Comparison of ENCODE assay signal across 8 mouse cellular contexts in the genomic region with DNA sequence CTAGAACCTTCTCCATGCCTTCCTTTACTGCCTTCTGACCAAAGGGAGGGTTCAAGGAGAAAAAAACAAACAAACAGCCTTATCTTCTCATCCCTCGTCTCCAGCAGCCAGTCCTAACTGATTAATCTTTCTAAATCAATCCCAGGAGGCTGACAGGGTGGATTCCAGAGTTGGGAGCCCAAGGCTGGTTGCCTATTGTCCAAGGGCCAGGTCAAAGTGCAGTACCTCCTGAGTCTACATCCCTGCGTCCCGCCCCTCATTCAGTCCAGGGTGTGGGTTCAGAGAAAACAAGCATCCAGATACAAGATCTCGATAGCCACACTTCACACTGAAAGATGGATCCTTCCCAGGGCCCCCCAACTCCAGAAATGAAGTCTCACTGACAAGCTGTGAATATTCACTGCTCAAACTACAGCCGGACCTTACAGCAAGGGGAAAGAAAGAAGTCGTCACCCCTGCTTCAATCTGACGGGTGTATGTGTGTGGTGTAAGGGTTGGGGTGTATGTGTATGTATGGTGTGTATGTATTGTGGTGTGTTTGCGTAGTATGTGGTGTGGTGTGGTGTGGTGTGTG. TPM values are rescaled to one million over a fixed set of nuclear protein-coding genes. Genes with fewer than 3 reads are reported as not detected.
A peak's percentile ranks its signal among the peaks of the same experiment; 100 is the strongest.
DNase-seq lines count a peak whose midpoint lies in the region; ATAC-seq and TF ChIP-seq lines count a peak whose summit lies in the region.
"Had no signal": no experiment of that assay in that cellular context is flagged by ENCODE, and none has a peak within 500 bp of the region (broad histone marks: within the 10 kb centered on the region; RNA-seq: fewer than 3 reads in every experiment).

No protein-coding gene starts in this region.

- peak overlapping the region; percentile 21; the same call in 1 of the 2 replicates for H3K4me3 ChIP-seq in E14TG2a.4 (replicated peaks; ENCODE audit: low read length)
- peak overlapping the region; percentile 98 for H3K4me3 ChIP-seq in embryonic facial prominence, embryonic 10.5 days
- peak overlapping the region; percentile 94; the same call in 1 of the 2 replicates for H3K4me3 ChIP-seq in intestine, embryonic 15.5 days (replicated peaks)
- H3K4me3 ChIP-seq in midbrain, embryonic 12.5 days: peak overlapping the region; percentile 90

- H3K9me3 ChIP-seq in E14TG2a.4 (ENCODE audit: low read length): peaks cover 17% of the 10 kb centered on the region
- no peaks in the 10 kb centered on the region; the same call in 1 of the 2 replicates for H3K9me3 ChIP-seq in embryonic facial prominence, embryonic 10.5 days
- no peaks in the 10 kb centered on the region for H3K9me3 ChIP-seq in intestine, embryonic 15.5 days
- H3K9me3 ChIP-seq in midbrain, embryonic 12.5 days: no peaks in the 10 kb centered on the region

- H3K27ac ChIP-seq in embryonic facial prominence, embryonic 10.5 days (replicated peaks): peak overlapping the region; percentile 100
- H3K27ac ChIP-seq in intestine, embryonic 15.5 days: no peak overlapping the region
- peak overlapping the region; percentile 100 for H3K27ac ChIP-seq in midbrain, embryonic 12.5 days (replicated peaks)
- H3K27ac ChIP-seq: liver, embryonic 14.5 days had no signal

- peak overlapping the region; percentile 100; the same call in 1 of the 2 replicates for H3K9ac ChIP-seq in intestine, embryonic 15.5 days
- peak overlapping the region; percentile 100 for H3K9ac ChIP-seq in midbrain, embryonic 12.5 days (replicated peaks)
- H3K9ac ChIP-seq: liver, embryonic 14.5 days had no signal

- H3K4me2 ChIP-seq in intestine, embryonic 15.5 days (replicated peaks): peak overlapping the region; percentile 89
- peak overlapping the region; percentile 94 for H3K4me2 ChIP-seq in midbrain, embryonic 12.5 days (replicated peaks)

- TF ChIP-seq CTCF in E14TG2a.4 (conservative IDR thresholded peaks at IDR 0.05; ENCODE audit: low read length): no peak

- peaks cover 59% of the 10 kb centered on the region for H3K27me3 ChIP-seq in E14TG2a.4 (ENCODE audit: insufficient read depth, low read length)
- H3K27me3 ChIP-seq in embryonic facial prominence, embryonic 10.5 days (replicated peaks; ENCODE audit: low read depth, poor library complexity, severe bottlenecking): no peaks in the 10 kb centered on the region
- H3K27me3 ChIP-seq in intestine, embryonic 15.5 days (replicated peaks): no peaks in the 10 kb centered on the region
- H3K27me3 ChIP-seq in midbrain, embryonic 12.5 days: no peaks in the 10 kb centered on the region

- 24% methylated on average over 8 of the region's 8 CpGs for WGBS in embryonic facial prominence, embryonic 10.5 days
- WGBS in intestine, embryonic 15.5 days: 47% methylated on average over 8 of the region's 8 CpGs
- 20% methylated on average over 8 of the region's 8 CpGs for WGBS in midbrain, embryonic 12.5 days

- ATAC-seq in intestine, embryonic 15.5 days: no peak
- no peak for ATAC-seq in midbrain, embryonic 12.5 days (ENCODE audit: low FRiP score, low read depth)
- ATAC-seq in erythroid progenitor cell, adult 5-6 weeks (replicated peaks; ENCODE audit: low FRiP score, poor library complexity, severe bottlenecking): no peak

- 0 out of 2 replicates have a peak, but pooled peaks cover 2% of the 10 kb centered on the region for H3K36me3 ChIP-seq in E14TG2a.4 (ENCODE audit: insufficient read depth, low read length)
- peaks cover 64% of the 10 kb centered on the region for H3K36me3 ChIP-seq in embryonic facial prominence, embryonic 10.5 days (replicated peaks)
- H3K36me3 ChIP-seq in intestine, embryonic 15.5 days: 0 out of 2 replicates have a peak, but pooled peaks cover 3% of the 10 kb centered on the region
- peaks cover 36% of the 10 kb centered on the region for H3K36me3 ChIP-seq in midbrain, embryonic 12.5 days

- DNase-seq in embryonic facial prominence, embryonic 10.5 days (ENCODE audit: low spot score): no peak
- DNase-seq in spleen, adult 18-20 months: no peak
- DNase-seq in retina, postnatal 1 day: no peak

- peaks cover 77% of the 10 kb centered on the region for H3K4me1 ChIP-seq in E14TG2a.4 (replicated peaks; ENCODE audit: low read depth, low read length)
- H3K4me1 ChIP-seq in embryonic facial prominence, embryonic 10.5 days: peaks cover 49% of the 10 kb centered on the region
- H3K4me1 ChIP-seq in intestine, embryonic 15.5 days (replicated peaks): peaks cover 37% of the 10 kb centered on the region
- H3K4me1 ChIP-seq in midbrain, embryonic 12.5 days: peaks cover 47% of the 10 kb centered on the region

RNA-seq across cellular contexts. Expression of gene Tnrc18, which starts 5.5 kb away (rescaled TPM):
- 21.8 and 26.5 TPM in 2 replicates for polyA plus RNA-seq in embryonic facial prominence, embryonic 10.5 days (2016; fragmentation: Nextera tagmentation; extraction: Ambion mirVana)
- polyA plus RNA-seq in intestine, embryonic 15.5 days (2015; fragmentation: Nextera tagmentation; extraction: Ambion mirVana): 19.5 and 21.6 TPM in 2 replicates
- 61.1 and 64.1 TPM in 2 replicates for polyA plus RNA-seq in midbrain, embryonic 12.5 days (2016; fragmentation: Nextera tagmentation; extraction: Ambion mirVana)
- 14.4 and 21.8 TPM in 2 replicates for total RNA-seq in erythroid progenitor cell, adult 5-6 weeks (2015; ENCODE audit: low replicate concordance)
- 15.1 TPM in 2 replicates for total RNA-seq in erythroid progenitor cell, adult 5-6 weeks (2017; ENCODE audit: low replicate concordance)

Comparison
In these comparisons a context has a peak if more than half of its experiments do, and no peak if none do; other contexts are left out.
1. H3K4me3 ChIP-seq: peak in every context shown above with its lines; median percentile 98 in embryonic facial prominence, embryonic 10.5 days; 94 in intestine, embryonic 15.5 days; 90 in midbrain, embryonic 12.5 days; 21 in E14TG2a.4.